Comparison of ENCODE assay signal across 9 mouse cellular contexts in the genomic region with DNA sequence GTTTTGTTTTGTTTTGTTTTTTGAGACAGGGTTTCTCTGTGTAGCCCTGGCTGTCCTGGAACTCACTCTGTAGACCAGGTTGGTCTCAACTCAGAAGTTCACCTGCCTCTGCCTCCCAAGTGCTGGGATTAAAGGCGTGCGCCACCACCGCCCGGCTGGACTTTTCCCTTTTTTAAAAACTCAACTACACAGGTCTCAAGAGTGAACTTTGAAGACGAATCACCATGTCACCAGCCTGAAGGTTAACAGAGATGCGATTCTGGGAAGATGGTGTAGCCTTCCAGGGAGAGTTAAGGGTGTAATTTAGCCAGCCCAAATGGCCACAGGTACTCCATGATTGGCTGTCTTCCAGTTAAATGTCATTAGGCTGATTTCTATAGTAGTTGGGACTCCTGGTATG. TPM values are rescaled to one million over a fixed set of nuclear protein-coding genes. Genes with fewer than 3 reads are reported as not detected.
DNase-seq lines count a peak whose midpoint lies in the region; ATAC-seq and TF ChIP-seq lines count a peak whose summit lies in the region.
"Not testable (repeated sequence)": the region's sequence is repeated elsewhere in the genome, so short reads cannot be mapped to it uniquely, and the experiment has no call there.
"Had no signal": no experiment of that assay in that cellular context is flagged by ENCODE, and none has a peak within 500 bp of the region (broad histone marks: within the 10 kb centered on the region; RNA-seq: fewer than 3 reads in every experiment).

No protein-coding gene starts in this region.

- not testable (repeated sequence) for H3K9me3 ChIP-seq in heart, embryonic 13.5 days; kidney, postnatal 0 days (replicated peaks; ENCODE audit: low read length); limb, embryonic 13.5 days; liver, embryonic 13.5 days (replicated peaks); lung, embryonic 16.5 days (ENCODE audit: control insufficient read depth, low read length); stomach, embryonic 16.5 days (replicated peaks; ENCODE audit: control insufficient read depth, low read length)

- TF ChIP-seq CTCF in kidney, postnatal 0 days (IDR thresholded peaks at IDR 0.05; ENCODE audit: low read depth): not testable (repeated sequence)

- WGBS in heart, embryonic 13.5 days: 82% methylated on average over 6 of the region's 6 CpGs
- 69% methylated on average over 6 of the region's 6 CpGs for WGBS in kidney, postnatal 0 days
- 77% methylated on average over 6 of the region's 6 CpGs for WGBS in limb, embryonic 13.5 days
- 72% methylated on average over 6 of the region's 6 CpGs for WGBS in liver, embryonic 13.5 days (ENCODE audit: insufficient replicate concordance)
- WGBS in lung, embryonic 16.5 days: 76% methylated on average over 6 of the region's 6 CpGs
- 74% methylated on average over 6 of the region's 6 CpGs for WGBS in stomach, embryonic 16.5 days

- H3K4me2 ChIP-seq in heart, embryonic 13.5 days: peak overlapping the region; percentile 40
- H3K4me2 ChIP-seq in kidney, postnatal 0 days (ENCODE audit: low read length); stomach, embryonic 16.5 days (ENCODE audit: low read depth, low read length): not testable (repeated sequence)
- H3K4me2 ChIP-seq in limb, embryonic 13.5 days (replicated peaks): peak overlapping the region; percentile 51
- peak overlapping the region; percentile 24; the same call in 1 of the 2 replicates for H3K4me2 ChIP-seq in liver, embryonic 13.5 days
- H3K4me2 ChIP-seq in lung, embryonic 16.5 days (ENCODE audit: low read depth, low read length): peak overlapping the region; percentile 25; the same call in 1 of the 2 replicates

- not testable (repeated sequence) for H3K4me3 ChIP-seq in heart, embryonic 13.5 days; kidney, postnatal 0 days (replicated peaks; ENCODE audit: low read depth, low read length); limb, embryonic 13.5 days; liver, embryonic 13.5 days (replicated peaks); lung, embryonic 16.5 days (ENCODE audit: low read length); stomach, embryonic 16.5 days (replicated peaks; ENCODE audit: low read length)

- H3K36me3 ChIP-seq in heart, embryonic 13.5 days; kidney, postnatal 0 days (ENCODE audit: insufficient read depth, low read length); limb, embryonic 13.5 days; liver, embryonic 13.5 days; lung, embryonic 16.5 days (ENCODE audit: control insufficient read depth, insufficient read depth, low read length); stomach, embryonic 16.5 days (ENCODE audit: control insufficient read depth, insufficient read depth, low read length): not testable (repeated sequence)

- H3K9ac ChIP-seq in heart, embryonic 13.5 days; kidney, postnatal 0 days (ENCODE audit: low read depth, low read length); limb, embryonic 13.5 days; liver, embryonic 13.5 days; lung, embryonic 16.5 days (ENCODE audit: low read length): not testable (repeated sequence)
- 0 out of 2 replicates have a peak overlapping the region, but pooled peaks have one; percentile 8 for H3K9ac ChIP-seq in stomach, embryonic 16.5 days (ENCODE audit: low read length)

- peaks cover 53% of the 10 kb centered on the region for H3K4me1 ChIP-seq in heart, embryonic 13.5 days
- H3K4me1 ChIP-seq in kidney, postnatal 0 days (replicated peaks; ENCODE audit: insufficient read depth, low read length): peaks cover 26% of the 10 kb centered on the region
- H3K4me1 ChIP-seq in limb, embryonic 13.5 days: peaks cover 14% of the 10 kb centered on the region
- H3K4me1 ChIP-seq in liver, embryonic 13.5 days (replicated peaks): peaks cover 83% of the 10 kb centered on the region
- not testable (repeated sequence) for H3K4me1 ChIP-seq in lung, embryonic 16.5 days (replicated peaks; ENCODE audit: control insufficient read depth, insufficient read depth, low read length)
- H3K4me1 ChIP-seq in stomach, embryonic 16.5 days (ENCODE audit: control insufficient read depth, insufficient read depth, low read length): peaks cover 39% of the 10 kb centered on the region

- not testable (repeated sequence) for H3K27me3 ChIP-seq in heart, embryonic 13.5 days (replicated peaks); kidney, postnatal 0 days (ENCODE audit: insufficient read depth, low read length); limb, embryonic 13.5 days; liver, embryonic 13.5 days; lung, embryonic 16.5 days (ENCODE audit: control insufficient read depth, insufficient read depth, low read depth, low read length); stomach, embryonic 16.5 days (ENCODE audit: control insufficient read depth, insufficient read depth, low read length)

- not testable (repeated sequence) for H3K27ac ChIP-seq in heart, embryonic 13.5 days (replicated peaks); limb, embryonic 13.5 days; lung, embryonic 16.5 days (ENCODE audit: low read length)
- H3K27ac ChIP-seq in kidney, postnatal 0 days: peak overlapping the region; percentile 31; the same call in 1 of the 2 replicates
- peak overlapping the region; percentile 48 for H3K27ac ChIP-seq in liver, embryonic 13.5 days
- peak overlapping the region; percentile 17; the same call in 1 of the 2 replicates for H3K27ac ChIP-seq in stomach, embryonic 16.5 days (ENCODE audit: low read length)

- peak; percentile 13 for DNase-seq in cerebellum, adult 11 months
- peak; percentile 55 for DNase-seq in kidney, adult 18-20 months
- not testable (repeated sequence) for DNase-seq in kidney, postnatal 0 days (ENCODE audit: low spot score); liver, embryonic 13.5 days

- ATAC-seq in heart, embryonic 13.5 days (ENCODE audit: extremely low read depth, insufficient number of reproducible peaks, low FRiP score, low TSS enrichment); kidney, postnatal 0 days (replicated peaks; ENCODE audit: low FRiP score, low read depth); limb, embryonic 13.5 days (ENCODE audit: low FRiP score, low read depth); liver, embryonic 13.5 days (ENCODE audit: low read depth); lung, embryonic 16.5 days (ENCODE audit: low read depth): not testable (repeated sequence)
- ATAC-seq in stomach, embryonic 16.5 days (ENCODE audit: insufficient read depth, low FRiP score): peak; percentile 8; the same call in 1 of the 2 replicates

RNA-seq across cellular contexts. Expression of a gene that starts 32.2 kb away (rescaled TPM):
- polyA plus RNA-seq in heart, embryonic 13.5 days (2015; fragmentation: Nextera tagmentation; extraction: Ambion mirVana): 25.3 and 30.3 TPM in 2 replicates
- polyA plus RNA-seq in kidney, postnatal 0 days (2015; fragmentation: Nextera tagmentation; extraction: Ambion mirVana): 53.8 and 56.8 TPM in 2 replicates
- polyA plus RNA-seq in limb, embryonic 13.5 days (2015; fragmentation: Nextera tagmentation; extraction: Ambion mirVana): 14.2 and 14.5 TPM in 2 replicates
- 13.5 and 16.4 TPM in 2 replicates for polyA plus RNA-seq in liver, embryonic 13.5 days (2015; fragmentation: Nextera tagmentation; extraction: Ambion mirVana)
- polyA plus RNA-seq in lung, embryonic 16.5 days (2015; fragmentation: Nextera tagmentation; extraction: Ambion mirVana): 25.7 and 26.0 TPM in 2 replicates
- 79.2 and 87.9 TPM in 2 replicates for polyA plus RNA-seq in stomach, embryonic 16.5 days (2015; fragmentation: Nextera tagmentation; extraction: Ambion mirVana)
- polyA plus RNA-seq: myocyte had no signal

RNA-seq across cellular contexts. Expression of a gene that starts 37.0 kb away (rescaled TPM):
- polyA plus RNA-seq in heart, embryonic 13.5 days (2015; fragmentation: Nextera tagmentation; extraction: Ambion mirVana): 2.7 and 3.6 TPM in 2 replicates
- polyA plus RNA-seq in kidney, postnatal 0 days (2015; fragmentation: Nextera tagmentation; extraction: Ambion mirVana): 0.32 and 0.50 TPM in 2 replicates
- polyA plus RNA-seq in limb, embryonic 13.5 days (2015; fragmentation: Nextera tagmentation; extraction: Ambion mirVana): 2.4 and 3.7 TPM in 2 replicates
- polyA plus RNA-seq in liver, embryonic 13.5 days (2015; fragmentation: Nextera tagmentation; extraction: Ambion mirVana): 0.32 and 0.41 TPM in 2 replicates
- polyA plus RNA-seq in lung, embryonic 16.5 days (2015; fragmentation: Nextera tagmentation; extraction: Ambion mirVana): 3.2 and 3.3 TPM in 2 replicates
- 5.3 and 5.8 TPM in 2 replicates for polyA plus RNA-seq in stomach, embryonic 16.5 days (2015; fragmentation: Nextera tagmentation; extraction: Ambion mirVana)
